Mouse (Mus musculus) bone marrow macrophage, adult 2 months (primary cell): Measurements from ENCODE around the gene C2cd2.

ENCODE experiments used
- CTCF ChIP-seq: IDR thresholded peaks from 2 replicates; pipeline ENCODE4 v1.5.1; 2012; ENCODE audit warnings: low read depth, mild to moderate bottlenecking, low read length, moderate library complexity
- POLR2A ChIP-seq: IDR thresholded peaks from 2 replicates; pipeline ENCODE4 v1.6.1; 2012; ENCODE audit warnings: mild to moderate bottlenecking, low read depth, low read length, borderline replicate concordance

DNA sequence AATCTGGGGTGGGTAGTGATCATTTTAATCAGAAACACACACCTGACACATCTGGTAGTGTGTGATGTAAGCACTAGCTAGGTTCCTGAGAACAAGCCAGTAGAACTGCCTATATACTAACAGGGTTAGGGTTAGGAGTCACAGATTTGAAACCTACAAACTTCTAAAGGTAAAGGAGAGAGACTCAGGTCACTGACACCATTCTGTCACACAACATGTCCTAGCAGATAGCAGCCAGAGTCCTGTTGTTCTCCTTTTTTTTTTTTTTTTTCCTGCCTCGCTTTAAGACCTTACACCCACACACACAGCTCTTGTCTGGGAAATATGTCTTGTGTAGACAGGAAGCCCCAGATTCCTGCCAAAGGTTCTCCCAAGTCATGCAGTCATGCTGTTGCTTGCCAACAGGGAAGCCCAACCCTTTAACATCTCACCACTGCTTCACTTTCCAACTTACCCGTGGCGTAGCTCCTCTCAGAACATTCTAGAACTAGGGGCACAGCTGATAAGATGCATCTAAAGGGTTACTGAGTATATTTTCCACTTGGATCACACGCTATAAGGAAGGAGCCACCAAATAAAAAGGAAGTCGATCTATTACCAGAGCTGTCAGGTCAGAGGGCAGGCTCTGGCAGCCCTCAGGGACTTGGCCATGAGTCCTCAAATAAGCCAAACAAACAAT, 64.9 kb downstream of the C2cd2 start:
- no peak for TF ChIP-seq CTCF
- no peak for TF ChIP-seq POLR2A
